Mouse (Mus musculus) spleen, adult 2 months (tissue): Measurements from ENCODE around the gene Dffa. TPM values are rescaled to one million over a fixed set of nuclear protein-coding genes. Genes with fewer than 3 reads are reported as not detected.

Experiments
- DNase-seq, 2 experiments: peaks; one replicate each; pipeline versions ENCODE4 v3.0.0 to v3.0.0-alpha.2; 2012 to 2021; ENCODE audit warnings: low spot score in 2 of 2, low read depth in 1 of 2
- H3K27ac ChIP-seq: fragments of 200-500 bp; 2 replicates; pipeline ENCODE4 v1.5.1; 2012; ENCODE audit warnings: low read length, inconsistent platforms; ENCODE audit not compliant: insufficient read depth
- H3K27me3 ChIP-seq: fragments of 200-500 bp; 2 replicates; pipeline ENCODE4 v1.6.1; 2012; ENCODE audit warnings: mild to moderate bottlenecking, moderate library complexity, low read length, inconsistent platforms; ENCODE audit not compliant: control insufficient read depth, insufficient read depth
- H3K36me3 ChIP-seq: fragments of 200-500 bp; 2 replicates; pipeline ENCODE4 v1.6.1; 2012; ENCODE audit warnings: mild to moderate bottlenecking, low read length, inconsistent platforms; ENCODE audit not compliant: control insufficient read depth, insufficient read depth
- H3K4me1 ChIP-seq: fragments of 200-500 bp; 2 replicates; pipeline ENCODE4 v1.6.1; 2011; ENCODE audit warnings: inconsistent platforms; ENCODE audit not compliant: control insufficient read depth, insufficient read depth, insufficient read length
- H3K4me3 ChIP-seq: fragments of 200-500 bp; 2 replicates; pipeline ENCODE4 v1.5.1; 2011; ENCODE audit warnings: mild to moderate bottlenecking, inconsistent platforms; ENCODE audit not compliant: insufficient read depth, insufficient read length; ENCODE audit errors: extremely low read depth
- CTCF ChIP-seq: fragments of 200-500 bp; IDR thresholded peaks from 2 replicates; pipeline ENCODE4 v1.5.1; 2011; ENCODE audit warnings: mild to moderate bottlenecking, inconsistent platforms; ENCODE audit not compliant: insufficient read depth, insufficient read length, insufficient replicate concordance; ENCODE audit errors: extremely low read depth
- POLR2A ChIP-seq: fragments of 200-500 bp; IDR thresholded peaks from 2 replicates; pipeline ENCODE4 v1.6.1; 2011; ENCODE audit warnings: low read depth, low read length, inconsistent platforms
- WGBS: fragments of 180-500 bp; shearing (Covaris S2); methylation state at CpG from one replicate; pipeline ENCODE4 v1.1.7; 2018; 5-methylcytosine and 5-hydroxymethylcytosine counted together
- polyA plus RNA-seq: library from polyadenylated mRNA; depleted of rRNA; stranded (reverse); fragments of >200 nt; gene quantifications from 2 replicates; pipeline ENCODE4 v1.2.3, GENCODE M21; 2012

Gene Dffa
- polyA plus RNA-seq, 1 experiment = 15.4 TPM

GRCm38 (mm10) chr4:149075871-149076575, 27.9 kb upstream of the Dffa start:
- TF ChIP-seq POLR2A (no peak), CTCF (peak; percentile 53; the same call in 1 of the 2 replicates)
- Histone ChIP-seq H3K4me1 (peaks cover 4% of the 10 kb centered on the region; the same call in 1 of the 2 replicates), H3K27me3 (no peaks in the 10 kb centered on the region), H3K36me3 (0 out of 2 replicates have a peak, but pooled peaks cover 3% of the 10 kb centered on the region), H3K4me3 (peak overlapping the region; percentile 11; the same call in 1 of the 2 replicates), H3K27ac (no peak overlapping the region)
- DNase-seq = peak; percentile 62 to 64
- WGBS = 17% methylated on average over 10 of the region's 10 CpGs

GRCm38 (mm10) chr4:149078261-149078660, 25.7 kb upstream of the Dffa start:
- DNase-seq = no peak
- no peak overlapping the region for H3K27ac ChIP-seq
- WGBS = 78% methylated on average over 4 of the region's 4 CpGs
- H3K27me3 ChIP-seq = no peaks in the 10 kb centered on the region
- H3K36me3 ChIP-seq = 0 out of 2 replicates have a peak, but pooled peaks cover 1% of the 10 kb centered on the region
- H3K4me3 ChIP-seq = no peak overlapping the region
- peaks cover 4% of the 10 kb centered on the region; the same call in 1 of the 2 replicates for H3K4me1 ChIP-seq
- TF ChIP-seq CTCF (no peak), POLR2A (no peak)

- H3K36me3 ChIP-seq = 0 out of 2 replicates have a peak, but pooled peaks cover 1% of the 10 kb centered on the region
- TF ChIP-seq POLR2A (no peak), CTCF (no peak)
- no peak for DNase-seq
These were observed 24.3 kb upstream of the Dffa start for GRCm38 (mm10) chr4:149079629-149080028.

GRCm38 (mm10) chr4:149080111-149080510, 23.8 kb upstream of the Dffa start:
- Histone ChIP-seq H3K36me3 (no peaks in the 10 kb centered on the region), H3K4me1 (peaks cover 4% of the 10 kb centered on the region; the same call in 1 of the 2 replicates), H3K4me3 (no peak overlapping the region), H3K27ac (no peak overlapping the region), H3K27me3 (no peaks in the 10 kb centered on the region)
- WGBS = 97% methylated on average over 8 of the region's 8 CpGs
- DNase-seq = no peak
- TF ChIP-seq POLR2A = no peak
- no peak for TF ChIP-seq CTCF

More at GRCm38 (mm10) chr4:149079629-149080028, 24.3 kb upstream of the Dffa start:
- H3K27me3 ChIP-seq = no peaks in the 10 kb centered on the region
- no peak overlapping the region for H3K4me3 ChIP-seq
- H3K27ac ChIP-seq = no peak overlapping the region
- 89% methylated on average over 6 of the region's 6 CpGs for WGBS
- peaks cover 4% of the 10 kb centered on the region; the same call in 1 of the 2 replicates for H3K4me1 ChIP-seq

GRCm38 (mm10) chr4:149081528-149081927, 22.4 kb upstream of the Dffa start:
- Histone ChIP-seq H3K4me1 (no peaks in the 10 kb centered on the region), H3K27ac (no peak overlapping the region), H3K4me3 (no peak overlapping the region), H3K27me3 (no peaks in the 10 kb centered on the region), H3K36me3 (no peaks in the 10 kb centered on the region)
- WGBS = 85% methylated on average over 17 of the region's 17 CpGs
- TF ChIP-seq POLR2A = no peak
- TF ChIP-seq CTCF = no peak
- DNase-seq = no peak

GRCm38 (mm10) chr4:149085381-149085780, 18.6 kb upstream of the Dffa start:
- no peak overlapping the region for H3K4me3 ChIP-seq
- WGBS = 92% methylated on average over 5 of the region's 5 CpGs
- H3K36me3 ChIP-seq = no peaks in the 10 kb centered on the region
- no peak for DNase-seq
- no peak overlapping the region for H3K27ac ChIP-seq
- no peaks in the 10 kb centered on the region for H3K27me3 ChIP-seq
- H3K4me1 ChIP-seq = no peaks in the 10 kb centered on the region
- TF ChIP-seq POLR2A (no peak), CTCF (no peak)

- DNase-seq = no peak
These were observed 12.6 kb upstream of the Dffa start for GRCm38 (mm10) chr4:149091364-149091763.

More at GRCm38 (mm10) chr4:149091364-149091763, 12.6 kb upstream of the Dffa start:
- Histone ChIP-seq H3K27ac (no peak overlapping the region), H3K4me3 (no peak overlapping the region), H3K27me3 (no peaks in the 10 kb centered on the region), H3K4me1 (no peaks in the 10 kb centered on the region), H3K36me3 (no peaks in the 10 kb centered on the region)
- 88% methylated on average over 8 of the region's 8 CpGs for WGBS
- TF ChIP-seq CTCF = no peak
- no peak for TF ChIP-seq POLR2A
